Mouse (Mus musculus) CH12.LX (cell line): ENCODE data around the gene Kmt2a. TPM values are rescaled to one million over a fixed set of nuclear protein-coding genes. Genes with fewer than 3 reads are reported as not detected.

Experiments used
- DNase-seq: peaks from one replicate; pipeline ENCODE4 v3.0.0-alpha.2; 2013; ENCODE audit errors: extremely low read depth
- H3K27ac ChIP-seq: 2 replicates; pipeline ENCODE4 v1.5.1; 2012; ENCODE audit warnings: low read depth, mild to moderate bottlenecking, control low read depth, moderate library complexity; ENCODE audit not compliant: insufficient read depth
- H3K27me3 ChIP-seq: replicated peaks from 2 replicates; pipeline ENCODE3; 2012; ENCODE audit warnings: inconsistent platforms
- H3K36me3 ChIP-seq, 2 experiments: replicated peaks in 1 of 2; 2 replicates each; pipeline versions ENCODE3 to v1.6.1; 2012; ENCODE audit warnings: inconsistent platforms in 1 of 2, low read length in 1 of 2, mild to moderate bottlenecking in 1 of 2, mixed read lengths in 1 of 2, moderate library complexity in 1 of 2; ENCODE audit not compliant: control insufficient read depth in 1 of 2, insufficient read depth in 1 of 2
- H3K4me1 ChIP-seq, 2 experiments: 2 replicates each; pipeline ENCODE4 v1.6.1; 2012; ENCODE audit warnings: inconsistent platforms in 1 of 2, moderate library complexity in 1 of 2; ENCODE audit not compliant: insufficient read depth in 2 of 2, control insufficient read depth in 1 of 2
- H3K4me2 ChIP-seq: 2 replicates; pipeline ENCODE4 v1.6.1; 2012; ENCODE audit warnings: low read depth, mild to moderate bottlenecking, control low read depth; ENCODE audit not compliant: poor library complexity, insufficient read depth, severe bottlenecking
- H3K4me3 ChIP-seq, 3 experiments: fragments of 150-350 bp in 1 of 3; sonication (generic) in 1 of 3; replicated peaks in 1 of 3; 2 replicates each; pipeline versions ENCODE3 to v1.5.1; 2011 to 2012; ENCODE audit warnings: low read depth in 2 of 3, low read length in 2 of 3, mild to moderate bottlenecking in 2 of 3, moderate library complexity in 2 of 3, control low read depth in 1 of 3, improper control_type of control experiment in 1 of 3, inconsistent platforms in 1 of 3, mixed read lengths in 1 of 3; ENCODE audit not compliant: poor library complexity in 1 of 3
- H3K79me2 ChIP-seq: replicated peaks from 2 replicates; pipeline ENCODE4 v1.6.1; 2012; ENCODE audit warnings: mild to moderate bottlenecking, moderate library complexity; ENCODE audit not compliant: control insufficient read depth, poor library complexity, insufficient read depth, severe bottlenecking; ENCODE audit errors: extremely low read depth
- H3K9ac ChIP-seq: 2 replicates; pipeline ENCODE4 v1.6.1; 2012; ENCODE audit warnings: low read depth, mild to moderate bottlenecking, control low read depth, moderate library complexity; ENCODE audit not compliant: insufficient read depth
- H3K9me3 ChIP-seq: replicated peaks from 2 replicates; pipeline ENCODE3; 2012; ENCODE audit warnings: low read length, inconsistent platforms, mixed read lengths
- BHLHE40 ChIP-seq: IDR thresholded peaks from 2 replicates; pipeline ENCODE4 v1.6.1; 2011; ENCODE audit warnings: mild to moderate bottlenecking, low read depth, low read length, improper control_type of control experiment
- CHD1 ChIP-seq: IDR thresholded peaks from 2 replicates; pipeline ENCODE4 v1.6.1; 2012; ENCODE audit warnings: low read depth, low read length, improper control_type of control experiment, inconsistent platforms
- CHD2 ChIP-seq: IDR thresholded peaks from 2 replicates; pipeline ENCODE4 v1.6.1; 2011; ENCODE audit warnings: low read length, improper control_type of control experiment
- CTCF ChIP-seq, 2 experiments: IDR thresholded peaks in 1 of 2; conservative IDR thresholded peaks in 1 of 2; 2 replicates each; pipeline ENCODE4 v1.5.1; 2011 to 2012; ENCODE audit warnings: low read depth in 2 of 2, low read length in 2 of 2, improper control_type of control experiment in 1 of 2, inconsistent platforms in 1 of 2, mild to moderate bottlenecking in 1 of 2, moderate library complexity in 1 of 2
- ELF1 ChIP-seq: IDR thresholded peaks from 2 replicates; pipeline ENCODE4 v1.6.1; 2014; ENCODE audit warnings: low read depth, mild to moderate bottlenecking, inconsistent platforms, low read length, improper control_type of control experiment
- EP300 ChIP-seq: IDR thresholded peaks from 2 replicates; pipeline ENCODE4 v1.6.1; 2011; ENCODE audit warnings: low read length, improper control_type of control experiment
- ETS1 ChIP-seq: conservative IDR thresholded peaks from 2 replicates; pipeline ENCODE4 v1.6.1; 2012; ENCODE audit warnings: low read depth, mild to moderate bottlenecking, inconsistent platforms, low read length, improper control_type of control experiment, moderate library complexity
- HCFC1 ChIP-seq: IDR thresholded peaks from 2 replicates; pipeline ENCODE4 v1.6.1; 2012; ENCODE audit warnings: low read depth, mild to moderate bottlenecking, inconsistent platforms, low read length, improper control_type of control experiment
- JUN ChIP-seq: IDR thresholded peaks from 2 replicates; pipeline ENCODE4 v1.6.1; 2011; ENCODE audit warnings: low read depth, mild to moderate bottlenecking, low read length, improper control_type of control experiment, moderate library complexity; ENCODE audit not compliant: insufficient read depth
- JUND ChIP-seq: conservative IDR thresholded peaks from 2 replicates; pipeline ENCODE4 v1.6.1; 2011; ENCODE audit warnings: low read depth, low read length, improper control_type of control experiment
- KAT2A ChIP-seq: IDR thresholded peaks from 2 replicates; pipeline ENCODE4 v1.6.1; 2012; ENCODE audit warnings: low read length, improper control_type of control experiment, inconsistent platforms; ENCODE audit not compliant: insufficient replicate concordance
- MAX ChIP-seq: IDR thresholded peaks from 2 replicates; pipeline ENCODE4 v1.6.1; 2011; ENCODE audit warnings: low read length, improper control_type of control experiment
- MAZ ChIP-seq: IDR thresholded peaks from 2 replicates; pipeline ENCODE4 v1.6.1; 2012; ENCODE audit warnings: low read depth, mild to moderate bottlenecking, inconsistent platforms, low read length, improper control_type of control experiment, moderate library complexity
- MEF2A ChIP-seq: IDR thresholded peaks from 2 replicates; pipeline ENCODE4 v1.6.1; 2014; ENCODE audit warnings: low read depth, mild to moderate bottlenecking, inconsistent platforms, low read length, improper control_type of control experiment, borderline replicate concordance
- MXI1 ChIP-seq: IDR thresholded peaks from 2 replicates; pipeline ENCODE4 v1.6.1; 2011; ENCODE audit warnings: mild to moderate bottlenecking, low read depth, low read length, improper control_type of control experiment
- POLR2A ChIP-seq: IDR thresholded peaks from 2 replicates; pipeline ENCODE4 v1.6.1; 2011; ENCODE audit warnings: low read depth, mild to moderate bottlenecking, improper control_type of control experiment, low read length
- RAD21 ChIP-seq: IDR thresholded peaks from 2 replicates; pipeline ENCODE4 v1.6.1; 2011; ENCODE audit warnings: low read depth, mild to moderate bottlenecking, low read length, improper control_type of control experiment, moderate library complexity
- RCOR1 ChIP-seq: conservative IDR thresholded peaks from 2 replicates; pipeline ENCODE4 v1.6.1; 2012; ENCODE audit warnings: low read depth, mild to moderate bottlenecking, inconsistent platforms, low read length, improper control_type of control experiment
- SMC3 ChIP-seq: IDR thresholded peaks from 2 replicates; pipeline ENCODE4 v1.6.1; 2011; ENCODE audit warnings: low read depth, low read length, improper control_type of control experiment
- TCF12 ChIP-seq: IDR thresholded peaks from 2 replicates; pipeline ENCODE4 v1.6.1; 2014; ENCODE audit warnings: low read depth, mild to moderate bottlenecking, inconsistent platforms, low read length, improper control_type of control experiment
- USF2 ChIP-seq: conservative IDR thresholded peaks from 2 replicates; pipeline ENCODE4 v1.6.1; 2011; ENCODE audit warnings: low read depth, low read length, improper control_type of control experiment
- ZC3H11A ChIP-seq: IDR thresholded peaks from 2 replicates; pipeline ENCODE4 v1.6.1; 2012; ENCODE audit warnings: low read depth, mild to moderate bottlenecking, inconsistent platforms, low read length, improper control_type of control experiment
- ZKSCAN1 ChIP-seq: IDR thresholded peaks from 2 replicates; pipeline ENCODE4 v1.6.1; 2012; ENCODE audit warnings: low read depth, inconsistent platforms, low read length, improper control_type of control experiment, borderline replicate concordance
- ZNF384 ChIP-seq: IDR thresholded peaks from 2 replicates; pipeline ENCODE4 v1.6.1; 2012; ENCODE audit warnings: low read depth, low read length, improper control_type of control experiment, inconsistent platforms
- dilution Hi-C: fragments of 300-500 bp; cut with MboI; formaldehyde crosslinking; loops from 2 replicates; pipeline ENCODE4 v1.14.3; 2020; ENCODE audit warnings: low sequenced_read_pairs; ENCODE audit not compliant: extremely low pct_unique_long_range_greater_than_20kb, extremely low pct_ligation_motif_present
- in situ Hi-C: fragments of 300-500 bp; cut with MboI; formaldehyde crosslinking; loops from 3 replicates; pipeline ENCODE4 v1.14.3; 2019; ENCODE audit warnings: low sequenced_read_pairs, low pct_ligation_motif_present, low pct_unique_long_range_greater_than_20kb, mixed read lengths
- polyA plus RNA-seq: library from polyadenylated mRNA; unstranded; fragments of >175 nt; gene quantifications from 2 replicates; pipeline ENCODE4 v1.2.1, GENCODE M21; 2012; ENCODE audit warnings: low read depth; ENCODE audit not compliant: insufficient read length
- total RNA-seq, 2 experiments: library from RNA; depleted of rRNA; stranded (reverse); fragments of 300-350 nt in 1 of 2; fragments of >200 nt in 1 of 2; gene quantifications; 2 replicates each; pipeline ENCODE4 v1.2.3; 2012 to 2014

Gene Kmt2a
- total and polyA plus RNA-seq, 3 experiments = 2.5 to 21.3 (median 7.2) TPM

DNA sequence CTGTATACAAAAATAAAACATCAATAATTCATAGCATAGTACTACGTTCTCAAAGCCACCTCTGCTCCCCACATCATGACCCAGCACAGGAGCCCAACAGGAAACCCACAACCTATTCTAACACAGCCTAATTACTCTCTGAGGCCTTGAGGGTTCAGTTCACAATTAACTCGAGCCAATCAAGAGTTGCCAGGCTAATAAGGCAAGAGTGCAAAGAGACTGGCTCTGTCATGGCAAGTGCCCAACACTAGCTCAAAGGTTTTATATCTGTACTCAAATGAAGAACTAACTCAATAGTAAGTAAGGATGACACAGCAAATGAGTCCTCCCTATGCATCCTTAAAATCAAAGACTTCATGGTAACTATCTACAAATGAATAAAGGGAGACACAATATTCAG is 50.6 kb downstream of the Kmt2a start:
- peaks cover 86 to 97% of the 10 kb centered on the region in 2 experiments for H3K36me3 ChIP-seq
- no peak overlapping the region for H3K4me3 ChIP-seq
- no peak for DNase-seq
- no peak overlapping the region for H3K4me2 ChIP-seq
- no peaks in the 10 kb centered on the region for H3K9me3 ChIP-seq
- no peak for TF ChIP-seq CTCF (conservative IDR thresholded peaks at IDR 0.05 in 1 of 2, IDR thresholded peaks at IDR 0.05 in 1 of 2; ENCODE audit: low read depth in 2 of 2, low read length in 2 of 2)
- TF ChIP-seq POLR2A = no peak
- no peak for TF ChIP-seq BHLHE40
- no peak for TF ChIP-seq MEF2A
- TF ChIP-seq TCF12 = no peak
- TF ChIP-seq JUND = no peak
- TF ChIP-seq MAX = no peak
- TF ChIP-seq, all 38 proteins: peak for 0
- in situ Hi-C loops (no loop called here), dilution Hi-C loops (no loop called here)
- Histone ChIP-seq H3K27me3 (no peaks in the 10 kb centered on the region), H3K9ac (no peak overlapping the region), H3K27ac (no peak overlapping the region), H3K4me1 (no peaks in the 10 kb centered on the region; a peak in 1 of 4 replicates), H3K79me2 (no peaks in the 10 kb centered on the region)

DNA sequence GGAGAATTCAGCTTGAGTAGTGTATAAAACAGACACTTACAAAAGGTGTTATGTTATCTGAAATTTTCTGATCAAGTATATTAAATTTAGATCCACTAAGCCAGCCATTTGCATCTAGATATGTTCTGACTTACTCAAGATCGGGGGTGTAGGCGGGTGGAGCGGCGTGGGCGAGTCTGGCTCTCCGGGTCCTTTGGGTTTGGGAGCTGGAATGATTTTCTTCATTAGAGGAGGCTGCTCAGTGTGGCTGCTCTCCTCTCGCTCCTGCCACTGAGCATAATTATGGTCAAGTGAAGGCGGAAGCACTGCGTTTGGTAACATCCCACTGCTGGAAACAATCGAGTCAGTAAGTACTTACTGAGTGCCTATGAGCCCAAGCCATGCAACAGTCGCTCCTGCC is 52.2 kb downstream of the Kmt2a start:
- peaks cover 84 to 96% of the 10 kb centered on the region in 2 experiments for H3K36me3 ChIP-seq
- H3K4me1 ChIP-seq = no peaks in the 10 kb centered on the region

GRCm38 (mm10) chr9:44826660-44827059 is 54.4 kb downstream of the Kmt2a start:
- Histone ChIP-seq H3K79me2 (0 out of 2 replicates have a peak, but pooled peaks cover 4% of the 10 kb centered on the region), H3K4me1 (no peaks in the 10 kb centered on the region), H3K4me3 (no peak overlapping the region), H3K27me3 (no peaks in the 10 kb centered on the region), H3K36me3 (peaks cover 82 to 96% of the 10 kb centered on the region in 2 experiments), H3K4me2 (no peak overlapping the region), H3K9me3 (no peaks in the 10 kb centered on the region), H3K27ac (no peak overlapping the region), H3K9ac (no peak overlapping the region)
- TF ChIP-seq CTCF (conservative IDR thresholded peaks at IDR 0.05 in 1 of 2, IDR thresholded peaks at IDR 0.05 in 1 of 2; ENCODE audit: low read depth in 2 of 2, low read length in 2 of 2) (no peak), RAD21 (no peak), JUND (no peak), CHD2 (no peak), CHD1 (no peak), KAT2A (no peak), ETS1 (no peak), JUN (no peak), RCOR1 (no peak), ZNF384 (no peak), MXI1 (no peak), ZKSCAN1 (no peak), ZC3H11A (no peak)
- DNase-seq = no peak
- dilution Hi-C loops (no loop called here), in situ Hi-C loops (no loop called here)

More for the DNA sequence above, 52.2 kb downstream of the Kmt2a start:
- no peak overlapping the region for H3K9ac ChIP-seq
- TF ChIP-seq ELF1 = no peak
- TF ChIP-seq MAZ = no peak
- no peak for TF ChIP-seq USF2
- no peak for TF ChIP-seq HCFC1
- TF ChIP-seq KAT2A = no peak
- no peak for TF ChIP-seq ETS1
- TF ChIP-seq SMC3 = no peak
- TF ChIP-seq EP300 = no peak
- TF ChIP-seq, all 38 proteins: peak for 0
- dilution Hi-C loops = no loop called here
- Histone ChIP-seq H3K4me2 (no peak overlapping the region), H3K9me3 (no peaks in the 10 kb centered on the region), H3K4me3 (no peak overlapping the region), H3K27ac (no peak overlapping the region), H3K79me2 (no peaks in the 10 kb centered on the region), H3K27me3 (no peaks in the 10 kb centered on the region)
- no peak for DNase-seq
- in situ Hi-C loops = no loop called here
